12 mouse cellular contexts compared by ENCODE assay signal in the genomic region with DNA sequence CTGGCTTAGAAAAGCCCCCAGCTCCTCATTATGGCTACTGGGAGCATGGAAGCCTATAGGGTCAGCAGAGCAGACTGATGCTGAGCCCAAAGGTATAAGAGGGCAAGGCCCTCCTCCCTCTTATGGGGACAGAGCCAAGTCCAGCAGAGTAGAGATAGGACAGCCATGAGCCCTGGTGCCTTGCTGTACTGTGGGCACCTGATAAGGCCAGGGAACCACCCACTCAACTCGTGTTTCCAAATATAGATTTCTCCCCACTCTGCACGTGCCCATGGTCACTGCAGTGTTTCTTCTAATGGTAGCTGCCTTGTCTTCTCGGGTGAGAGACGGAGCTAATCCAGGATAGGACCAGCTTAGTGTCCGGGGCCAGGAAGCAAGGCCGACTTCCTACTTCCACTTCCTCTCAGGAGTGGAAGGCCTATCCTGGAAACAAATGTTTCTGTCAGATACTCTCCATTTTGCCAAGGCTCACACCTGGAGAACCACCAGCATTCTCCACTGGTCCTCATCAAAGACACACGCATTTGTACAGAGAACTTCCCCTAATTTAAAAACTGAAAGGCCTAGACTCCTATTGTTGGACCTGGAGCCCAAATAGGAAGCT. TPM values are rescaled to one million over a fixed set of nuclear protein-coding genes. Genes with fewer than 3 reads are reported as not detected.
DNase-seq lines count a peak whose midpoint lies in the region; ATAC-seq lines count a peak whose summit lies in the region.
"Had no signal": no experiment of that assay in that cellular context is flagged by ENCODE, and none has a peak within 500 bp of the region (broad histone marks: within the 10 kb centered on the region; RNA-seq: fewer than 3 reads in every experiment).

No protein-coding gene starts in this region.

- H3K9ac ChIP-seq in heart, embryonic 11.5 days (ENCODE audit: low read depth, low read length), result peak overlapping the region; percentile 47; the same call in 1 of the 2 replicates
- H3K9ac ChIP-seq in liver, embryonic 15.5 days, result peak overlapping the region; percentile 64
- no peak overlapping the region for H3K9ac ChIP-seq in stomach, embryonic 16.5 days (ENCODE audit: low read length)

- no peaks in the 10 kb centered on the region; the same call in 1 of the 2 replicates for H3K9me3 ChIP-seq in heart, embryonic 11.5 days (replicated peaks; ENCODE audit: control insufficient read depth, low read length)
- no peaks in the 10 kb centered on the region for H3K9me3 ChIP-seq in liver, embryonic 15.5 days (replicated peaks)
- no peaks in the 10 kb centered on the region for H3K9me3 ChIP-seq in stomach, embryonic 16.5 days (replicated peaks; ENCODE audit: control insufficient read depth, low read length)
- H3K9me3 ChIP-seq: embryonic facial prominence, embryonic 10.5 days had no signal

- no peaks in the 10 kb centered on the region; the same call in 1 of the 2 replicates for H3K36me3 ChIP-seq in heart, embryonic 11.5 days (ENCODE audit: control insufficient read depth, insufficient read depth, low read length)
- no peaks in the 10 kb centered on the region for H3K36me3 ChIP-seq in liver, embryonic 15.5 days (replicated peaks)
- no peaks in the 10 kb centered on the region for H3K36me3 ChIP-seq in stomach, embryonic 16.5 days (ENCODE audit: control insufficient read depth, insufficient read depth, low read length)
- H3K36me3 ChIP-seq: embryonic facial prominence, embryonic 10.5 days had no signal

- H3K4me1 ChIP-seq in heart, embryonic 11.5 days (ENCODE audit: control insufficient read depth, insufficient read depth, low read length), result peaks cover 27% of the 10 kb centered on the region
- H3K4me1 ChIP-seq in liver, embryonic 15.5 days (replicated peaks), result peaks cover 93% of the 10 kb centered on the region
- no peaks in the 10 kb centered on the region; the same call in 1 of the 2 replicates for H3K4me1 ChIP-seq in stomach, embryonic 16.5 days (ENCODE audit: control insufficient read depth, insufficient read depth, low read length)

- H3K4me2 ChIP-seq in heart, embryonic 11.5 days, result peak overlapping the region; percentile 31
- H3K4me2 ChIP-seq in liver, embryonic 15.5 days, result peak overlapping the region; percentile 79
- no peak overlapping the region for H3K4me2 ChIP-seq in stomach, embryonic 16.5 days (ENCODE audit: low read depth, low read length)

- DNase-seq in ovary, adult 18-20 months (ENCODE audit: low spot score), result peak; percentile 28
- no peak for DNase-seq in ovary, postnatal 10 days (ENCODE audit: low spot score)
- DNase-seq in frontal cortex, postnatal 25 days (ENCODE audit: low spot score in 2 of 2), result no peak
- DNase-seq in left cerebral cortex, adult 8-10 months (ENCODE audit: low spot score in 2 of 2), result no peak
- no peak for DNase-seq in frontal cortex, postnatal 36 days (ENCODE audit: low spot score in 2 of 2)
- DNase-seq: adrenal gland, adult 8-10 months; gastrocnemius, postnatal 14 days; kidney, adult 9 months had no signal

- 45% methylated on average over 7 of the region's 7 CpGs for WGBS in heart, embryonic 11.5 days (ENCODE audit: insufficient replicate concordance)
- WGBS in liver, embryonic 15.5 days (ENCODE audit: insufficient replicate concordance), result 23% methylated on average over 7 of the region's 7 CpGs
- WGBS in stomach, embryonic 16.5 days, result 67% methylated on average over 7 of the region's 7 CpGs

- H3K4me3 ChIP-seq in heart, embryonic 11.5 days (ENCODE audit: low read depth, low read length), result no peak overlapping the region
- peak overlapping the region; percentile 42 for H3K4me3 ChIP-seq in liver, embryonic 15.5 days (replicated peaks)
- no peak overlapping the region for H3K4me3 ChIP-seq in stomach, embryonic 16.5 days (replicated peaks; ENCODE audit: low read length)
- H3K4me3 ChIP-seq: embryonic facial prominence, embryonic 10.5 days had no signal

- H3K27ac ChIP-seq in heart, embryonic 11.5 days (ENCODE audit: low read depth, low read length), result peak overlapping the region; percentile 87
- peak overlapping the region; percentile 99 for H3K27ac ChIP-seq in liver, embryonic 15.5 days (replicated peaks)
- no peak overlapping the region for H3K27ac ChIP-seq in stomach, embryonic 16.5 days (ENCODE audit: low read length)
- H3K27ac ChIP-seq: embryonic facial prominence, embryonic 10.5 days had no signal

- ATAC-seq in heart, embryonic 11.5 days (replicated peaks; ENCODE audit: insufficient number of reproducible peaks, low FRiP score, low TSS enrichment), result peak; percentile 87
- peak; percentile 86 for ATAC-seq in liver, embryonic 15.5 days (ENCODE audit: insufficient read depth)
- peak; percentile 63 for ATAC-seq in stomach, embryonic 16.5 days (ENCODE audit: insufficient read depth, low FRiP score)

- no peaks in the 10 kb centered on the region for H3K27me3 ChIP-seq in heart, embryonic 11.5 days (ENCODE audit: control insufficient read depth, insufficient read depth, low read length)
- peaks cover 16% of the 10 kb centered on the region for H3K27me3 ChIP-seq in liver, embryonic 15.5 days
- H3K27me3 ChIP-seq in stomach, embryonic 16.5 days (ENCODE audit: control insufficient read depth, insufficient read depth, low read length), result no peaks in the 10 kb centered on the region

RNA-seq across cellular contexts. Expression of a gene that starts 53.2 kb away (rescaled TPM):
- polyA plus RNA-seq in heart, embryonic 11.5 days (2014; fragmentation: Nextera tagmentation; extraction: Ambion mirVana), result 33.1 and 36.6 TPM in 2 replicates
- polyA plus RNA-seq in liver, embryonic 15.5 days (2015; fragmentation: Nextera tagmentation; extraction: Ambion mirVana), result 34.8 and 38.3 TPM in 2 replicates
- 15.8 and 15.9 TPM in 2 replicates for polyA plus RNA-seq in stomach, embryonic 16.5 days (2015; fragmentation: Nextera tagmentation; extraction: Ambion mirVana)
- 10 to 100 TPM; 81.4 to 89.0 (median 87.7) TPM for total RNA-seq in left cerebral cortex, adult 8-10 months (2022)
